Mouse (Mus musculus) kidney, embryonic 16.5 days (tissue): ENCODE data around the gene Slc35e3. TPM values are rescaled to one million over a fixed set of nuclear protein-coding genes. Genes with fewer than 3 reads are reported as not detected.
"Not testable (repeated sequence)": the region's sequence is repeated elsewhere in the genome, so short reads cannot be mapped to it uniquely, and the experiment has no call there.

ENCODE experiments used
- ATAC-seq: fragments of 200-750 bp; cut with Nextera tagmentation; 2 replicates; pipeline ENCODE4 v1.8.0; 2017; ENCODE audit warnings: moderate TSS enrichment; ENCODE audit not compliant: low FRiP score, low TSS enrichment
- H3K27ac ChIP-seq: fragments of 300-500 bp; sonication (generic); 2 replicates; pipeline ENCODE4 v1.5.1; 2014; ENCODE audit warnings: low read length
- H3K27me3 ChIP-seq: fragments of 300-500 bp; sonication (generic); 2 replicates; pipeline ENCODE4 v1.6.1; 2014; ENCODE audit warnings: low read length, control low read depth, mixed read lengths; ENCODE audit not compliant: insufficient read depth
- H3K36me3 ChIP-seq: fragments of 300-500 bp; sonication (generic); 2 replicates; pipeline ENCODE4 v1.6.1; 2014; ENCODE audit warnings: low read length, control low read depth, mixed read lengths; ENCODE audit not compliant: insufficient read depth
- H3K4me1 ChIP-seq: fragments of 300-500 bp; sonication (generic); 2 replicates; pipeline ENCODE4 v1.6.1; 2014; ENCODE audit warnings: low read length, control low read depth, mixed read lengths; ENCODE audit not compliant: insufficient read depth
- H3K4me2 ChIP-seq: fragments of 300-500 bp; sonication (generic); replicated peaks from 2 replicates; pipeline ENCODE4 v1.6.1; 2014; ENCODE audit warnings: low read depth, low read length
- H3K4me3 ChIP-seq: fragments of 300-500 bp; sonication (generic); 2 replicates; pipeline ENCODE4 v1.5.1; 2014; ENCODE audit warnings: mild to moderate bottlenecking, low read length
- H3K9ac ChIP-seq: fragments of 300-500 bp; sonication (generic); replicated peaks from 2 replicates; pipeline ENCODE4 v1.6.1; 2014; ENCODE audit warnings: low read length
- H3K9me3 ChIP-seq: fragments of 300-500 bp; sonication (generic); 2 replicates; pipeline ENCODE4 v1.6.1; 2016; ENCODE audit warnings: low read length, control low read depth
- WGBS: fragments of 180-500 bp; shearing (Covaris S2); extraction: QIAGEN DNeasy Blood & Tissue Kit; methylation state at CpG from one replicate; pipeline ENCODE4 v1.1.7; 2014; 5-methylcytosine and 5-hydroxymethylcytosine counted together
- polyA plus RNA-seq: library from polyadenylated mRNA; unstranded; fragments of >200 nt; fragmentation: Nextera tagmentation; extraction: Ambion mirVana; gene quantifications from 2 replicates; pipeline ENCODE4 v1.2.1, GENCODE M21; 2015

The Slc35e3 gene
- polyA plus RNA-seq, 1 experiment from 2014 or later: 15.2 TPM

GRCm38 (mm10) chr10:117716686-117717085 is 29.5 kb downstream of the Slc35e3 start:
- no peak for ATAC-seq
- Histone ChIP-seq H3K4me1 (peaks cover 10% of the 10 kb centered on the region), H3K27me3 (no peaks in the 10 kb centered on the region), H3K27ac (no peak overlapping the region), H3K36me3 (no peaks in the 10 kb centered on the region), H3K4me2 (no peak overlapping the region), H3K9ac (no peak overlapping the region), H3K4me3 (no peak overlapping the region), H3K9me3 (no peaks in the 10 kb centered on the region)
- WGBS: 82% methylated on average over 3 of the region's 3 CpGs

DNA sequence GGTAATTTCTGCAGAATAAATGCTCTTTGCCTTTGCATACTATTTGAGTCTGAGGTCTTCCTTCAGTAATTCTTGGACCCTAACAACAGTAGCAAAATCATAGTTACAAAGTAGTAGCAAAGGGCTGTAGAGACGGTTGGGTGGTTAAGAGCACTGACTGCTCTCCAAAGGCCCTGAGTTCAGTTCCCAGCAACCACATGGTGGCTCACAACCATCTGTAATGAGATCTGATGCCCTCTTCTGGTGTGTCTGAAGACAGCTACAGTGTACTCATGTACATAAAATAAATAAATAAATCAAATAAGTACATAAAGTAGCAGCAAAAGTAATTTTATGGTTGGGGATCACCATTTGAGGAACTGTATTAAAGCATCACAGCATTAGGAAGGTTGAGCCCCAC is 30.5 kb downstream of the Slc35e3 start:
- not testable (repeated sequence) for H3K27me3 ChIP-seq, H3K4me2 ChIP-seq, ATAC-seq, H3K36me3 ChIP-seq, H3K9ac ChIP-seq, H3K4me3 ChIP-seq, H3K27ac ChIP-seq, H3K9me3 ChIP-seq
- 88% methylated on average over 1 of the region's 1 CpGs for WGBS
- peaks cover 16% of the 10 kb centered on the region for H3K4me1 ChIP-seq

- Histone ChIP-seq H3K4me2 (no peak overlapping the region), H3K4me3 (no peak overlapping the region), H3K36me3 (no peaks in the 10 kb centered on the region), H3K9ac (no peak overlapping the region), H3K9me3 (no peaks in the 10 kb centered on the region), H3K4me1 (peaks cover 16% of the 10 kb centered on the region), H3K27me3 (no peaks in the 10 kb centered on the region), H3K27ac (no peak overlapping the region)
- 80% methylated on average over 4 of the region's 4 CpGs for WGBS
- no peak for ATAC-seq
These were observed 31.2 kb downstream of the Slc35e3 start for GRCm38 (mm10) chr10:117714928-117715500.

GRCm38 (mm10) chr10:117714048-117714545 is 32.1 kb downstream of the Slc35e3 start:
- ATAC-seq: no peak
- Histone ChIP-seq H3K36me3 (no peaks in the 10 kb centered on the region), H3K4me1 (peaks cover 20% of the 10 kb centered on the region), H3K27me3 (no peaks in the 10 kb centered on the region), H3K4me2 (no peak overlapping the region), H3K27ac (no peak overlapping the region), H3K9me3 (no peaks in the 10 kb centered on the region), H3K4me3 (no peak overlapping the region), H3K9ac (no peak overlapping the region)
- WGBS: 84% methylated on average over 3 of the region's 3 CpGs

- ATAC-seq: no peak
- Histone ChIP-seq H3K27ac (no peak overlapping the region), H3K9ac (no peak overlapping the region), H3K27me3 (no peaks in the 10 kb centered on the region), H3K9me3 (no peaks in the 10 kb centered on the region), H3K4me1 (peaks cover 25% of the 10 kb centered on the region), H3K36me3 (peaks cover 3% of the 10 kb centered on the region; the same call in 1 of the 2 replicates), H3K4me2 (no peak overlapping the region), H3K4me3 (no peak overlapping the region)
- WGBS: 92% methylated on average over 8 of the region's 8 CpGs
These were observed 32.7 kb downstream of the Slc35e3 start for GRCm38 (mm10) chr10:117713466-117713865.

DNA sequence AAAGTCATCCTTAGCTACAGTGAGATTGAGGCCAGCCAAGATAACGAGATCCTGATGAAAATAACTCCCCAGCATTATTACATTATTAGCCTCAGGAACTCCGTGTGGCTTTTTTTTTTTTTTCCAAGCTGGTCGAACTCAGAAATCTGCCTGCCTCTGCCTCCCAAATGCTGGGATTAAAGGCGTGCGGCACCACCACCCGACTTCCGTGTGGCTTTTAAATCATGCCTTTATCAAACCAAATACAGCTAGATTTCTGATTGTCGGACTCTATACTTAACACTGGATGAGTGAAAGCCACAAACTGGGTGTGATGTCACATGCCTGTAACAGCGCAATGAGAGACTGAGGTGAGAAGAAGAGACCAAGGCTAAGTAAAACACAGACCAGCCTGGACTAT is 33.3 kb downstream of the Slc35e3 start:
- Histone ChIP-seq H3K9ac (no peak overlapping the region), H3K4me3 (no peak overlapping the region), H3K4me1 (peaks cover 22% of the 10 kb centered on the region), H3K9me3 (no peaks in the 10 kb centered on the region), H3K36me3 (peaks cover 3% of the 10 kb centered on the region; the same call in 1 of the 2 replicates), H3K27me3 (no peaks in the 10 kb centered on the region), H3K4me2 (no peak overlapping the region), H3K27ac (no peak overlapping the region)
- no peak for ATAC-seq
- 91% methylated on average over 9 of the region's 9 CpGs for WGBS

GRCm38 (mm10) chr10:117712191-117712754 is 33.9 kb downstream of the Slc35e3 start:
- no peak overlapping the region for H3K9ac ChIP-seq
- H3K4me1 ChIP-seq: peaks cover 16% of the 10 kb centered on the region
- peaks cover 3% of the 10 kb centered on the region; the same call in 1 of the 2 replicates for H3K36me3 ChIP-seq
- H3K9me3 ChIP-seq: no peaks in the 10 kb centered on the region
- 85% methylated on average over 9 of the region's 9 CpGs for WGBS
- H3K4me3 ChIP-seq: no peak overlapping the region
- H3K4me2 ChIP-seq: no peak overlapping the region
- ATAC-seq: no peak
- no peaks in the 10 kb centered on the region for H3K27me3 ChIP-seq
- no peak overlapping the region for H3K27ac ChIP-seq

DNA sequence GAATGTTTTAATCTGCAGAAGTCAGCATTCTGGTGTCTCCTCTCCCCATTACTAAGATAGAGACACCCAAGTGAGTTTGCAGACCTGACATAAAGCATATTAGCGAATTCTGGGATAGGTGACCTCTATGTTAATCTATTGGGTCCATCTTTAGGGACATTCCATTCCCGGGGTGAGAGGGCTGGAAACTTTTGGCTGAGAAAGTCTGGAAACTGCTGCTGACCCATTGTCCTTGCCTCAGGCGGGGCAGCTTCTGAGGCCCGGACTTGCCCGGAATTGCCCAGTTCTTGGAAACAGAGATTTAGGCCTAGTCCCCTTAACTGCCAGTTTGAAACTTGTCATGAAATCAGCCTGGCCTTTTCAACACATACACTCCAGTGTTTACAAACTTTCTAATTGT is 34.8 kb downstream of the Slc35e3 start:
- WGBS: 72% methylated on average over 5 of the region's 5 CpGs
- H3K36me3 ChIP-seq: peaks cover 8% of the 10 kb centered on the region
- no peak for ATAC-seq
- H3K27ac ChIP-seq: no peak overlapping the region; the same call in 1 of the 2 replicates
- H3K9me3 ChIP-seq: no peaks in the 10 kb centered on the region
- H3K4me1 ChIP-seq: peaks cover 16% of the 10 kb centered on the region
- no peaks in the 10 kb centered on the region for H3K27me3 ChIP-seq
- peak overlapping the region; percentile 68 for H3K4me2 ChIP-seq
- H3K4me3 ChIP-seq: peak overlapping the region; percentile 70
- peak overlapping the region; percentile 59 for H3K9ac ChIP-seq

DNA sequence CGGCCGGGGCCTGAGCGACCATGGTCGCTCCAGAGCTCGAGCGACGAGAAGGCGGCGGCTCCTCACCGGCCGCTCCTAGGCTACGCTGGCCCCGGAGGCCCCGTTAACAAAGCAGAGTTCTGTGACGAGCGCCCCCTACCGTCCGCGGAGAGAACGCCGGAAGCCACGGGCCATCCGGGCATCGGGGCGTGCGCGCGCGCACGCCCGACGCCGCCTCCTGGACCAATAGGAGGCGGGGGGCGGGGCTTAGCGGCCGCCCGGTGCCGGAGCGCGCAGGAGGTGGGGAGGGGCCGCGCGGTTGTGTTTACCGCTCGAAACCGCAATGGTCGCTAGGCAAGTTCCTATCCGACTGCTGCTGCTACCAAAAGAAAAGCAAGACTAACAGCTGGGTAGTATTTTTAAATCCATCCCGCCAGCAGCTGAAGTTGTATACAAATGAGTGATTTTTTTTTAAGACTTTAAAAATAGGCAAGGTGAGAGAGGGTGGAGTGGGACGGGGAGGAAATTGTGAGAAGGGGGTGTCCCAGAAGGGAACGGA is 35.5 kb downstream of the Slc35e3 start, which contains the start of gene Mdm2:
TSS of gene Mdm2 (minus strand) at position 155 of the 538 bp plus-strand sequence.
- peak within 1 kb of the TSS; percentile 93 for H3K27ac ChIP-seq
- WGBS: under 1% methylated on average over 49 of the region's 52 CpGs
- H3K4me3 ChIP-seq: peak within 1 kb of the TSS; percentile 70
- no peaks in the 10 kb centered on the region for H3K27me3 ChIP-seq
- peak within 1 kb of the TSS; percentile 96 for H3K9ac ChIP-seq
- H3K4me2 ChIP-seq: peak within 1 kb of the TSS; percentile 68
- no peaks in the 10 kb centered on the region for H3K9me3 ChIP-seq
- ATAC-seq: peak; percentile 94
- H3K4me1 ChIP-seq: peaks cover 16% of the 10 kb centered on the region
- H3K36me3 ChIP-seq: peaks cover 12% of the 10 kb centered on the region
